Mouse (Mus musculus) hindbrain, embryonic 12.5 days (tissue): ENCODE results near the gene Rin3. TPM values are rescaled to one million over a fixed set of nuclear protein-coding genes. Genes with fewer than 3 reads are reported as not detected.

Source experiments
- ATAC-seq: fragments of 200-750 bp; cut with Nextera tagmentation; 2 replicates; pipeline ENCODE4 v1.8.0; 2017; ENCODE audit warnings: moderate TSS enrichment; ENCODE audit not compliant: low FRiP score
- H3K27ac ChIP-seq: fragments of 300-500 bp; sonication (generic); 2 replicates; pipeline ENCODE4 v1.5.1; 2016; ENCODE audit warnings: mild to moderate bottlenecking
- H3K27me3 ChIP-seq: fragments of 300-500 bp; sonication (generic); 2 replicates; pipeline ENCODE4 v1.6.1; 2016; ENCODE audit warnings: mild to moderate bottlenecking
- H3K36me3 ChIP-seq: fragments of 300-500 bp; sonication (generic); 2 replicates; pipeline ENCODE4 v1.6.1; 2016; ENCODE audit warnings: mild to moderate bottlenecking
- H3K4me1 ChIP-seq: fragments of 300-500 bp; sonication (generic); 2 replicates; pipeline ENCODE4 v1.6.1; 2016
- H3K4me2 ChIP-seq: fragments of 300-500 bp; sonication (generic); replicated peaks from 2 replicates; pipeline ENCODE4 v1.6.1; 2016; ENCODE audit warnings: mild to moderate bottlenecking
- H3K4me3 ChIP-seq: fragments of 300-500 bp; sonication (generic); 2 replicates; pipeline ENCODE4 v1.5.1; 2016; ENCODE audit warnings: mild to moderate bottlenecking
- H3K9ac ChIP-seq: fragments of 300-500 bp; sonication (generic); 2 replicates; pipeline ENCODE4 v1.6.1; 2016; ENCODE audit warnings: mild to moderate bottlenecking, moderate library complexity
- H3K9me3 ChIP-seq: fragments of 300-500 bp; sonication (generic); replicated peaks from 2 replicates; pipeline ENCODE4 v1.6.1; 2016; ENCODE audit warnings: mild to moderate bottlenecking
- WGBS: fragments of 180-500 bp; shearing (Covaris S2); methylation state at CpG from one replicate; pipeline ENCODE4 v1.1.7; 2016; 5-methylcytosine and 5-hydroxymethylcytosine counted together
- polyA plus RNA-seq: library from polyadenylated mRNA; unstranded; fragments of >200 nt; fragmentation: Nextera tagmentation; extraction: Ambion mirVana; gene quantifications from 2 replicates; pipeline ENCODE4 v1.2.1, GENCODE M21; 2016

Rin3 gene
- polyA plus RNA-seq, 1 experiment from 2014 or later = 6.8 TPM

DNA sequence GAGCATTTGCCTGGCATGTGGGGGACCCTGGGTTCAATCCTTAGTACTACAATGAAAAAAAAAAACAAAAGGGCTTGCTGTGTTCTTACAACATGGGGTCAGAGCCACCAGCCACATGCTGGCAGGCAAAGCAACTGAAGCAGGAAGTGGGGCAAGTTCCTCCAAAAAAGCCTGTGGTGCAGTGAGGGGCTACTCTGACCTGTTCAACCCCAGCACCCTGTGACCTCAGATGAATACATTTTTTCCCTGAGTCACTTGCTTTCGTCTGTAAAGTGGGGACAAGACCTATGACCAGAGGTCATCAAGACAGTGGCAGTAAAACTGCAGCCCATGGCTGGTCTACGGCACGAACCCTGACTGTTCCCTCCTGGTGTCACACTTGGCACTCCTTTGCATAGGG, 84.2 kb downstream of the Rin3 start:
- no peaks in the 10 kb centered on the region for H3K4me1 ChIP-seq
- no peak overlapping the region for H3K9ac ChIP-seq
- no peak overlapping the region for H3K27ac ChIP-seq
- H3K36me3 ChIP-seq = no peaks in the 10 kb centered on the region
- 63% methylated on average over 3 of the region's 3 CpGs for WGBS
- H3K4me2 ChIP-seq = no peak overlapping the region
- no peaks in the 10 kb centered on the region for H3K9me3 ChIP-seq
- H3K27me3 ChIP-seq = no peaks in the 10 kb centered on the region
- no peak for ATAC-seq
- H3K4me3 ChIP-seq = no peak overlapping the region

- Histone ChIP-seq H3K27me3 (no peaks in the 10 kb centered on the region), H3K36me3 (no peaks in the 10 kb centered on the region), H3K9ac (no peak overlapping the region), H3K27ac (no peak overlapping the region), H3K4me2 (no peak overlapping the region), H3K9me3 (no peaks in the 10 kb centered on the region), H3K4me1 (no peaks in the 10 kb centered on the region), H3K4me3 (no peak overlapping the region)
- WGBS = 74% methylated on average over 7 of the region's 7 CpGs
- ATAC-seq = no peak
These were observed 85.2 kb downstream of the Rin3 start for GRCm38 (mm10) chr12:102368066-102368465.

DNA sequence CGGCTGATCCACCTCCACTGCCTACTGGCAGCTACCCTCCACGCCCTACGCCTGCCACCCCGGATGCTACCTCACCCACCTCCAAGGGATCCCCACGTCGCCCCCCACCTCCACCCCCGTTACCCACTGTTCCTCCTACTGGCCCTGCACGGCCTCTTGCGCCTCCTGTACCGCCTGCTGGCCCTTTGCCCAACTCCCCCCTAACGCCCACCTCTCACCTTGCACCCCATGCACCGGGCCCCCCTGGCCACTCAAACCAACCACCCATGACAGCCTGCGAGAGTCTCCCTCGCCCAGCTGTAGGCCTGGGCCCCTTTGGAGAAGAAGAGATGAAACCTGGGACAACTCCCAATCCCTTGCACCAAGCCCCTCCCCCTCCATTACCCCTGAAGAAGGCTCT, 85.7 kb downstream of the Rin3 start:
- WGBS = 87% methylated on average over 14 of the region's 14 CpGs
- H3K4me3 ChIP-seq = no peak overlapping the region
- H3K9ac ChIP-seq = no peak overlapping the region
- no peak for ATAC-seq
- H3K27me3 ChIP-seq = no peaks in the 10 kb centered on the region
- H3K36me3 ChIP-seq = no peaks in the 10 kb centered on the region
- H3K9me3 ChIP-seq = no peaks in the 10 kb centered on the region
- H3K4me2 ChIP-seq = no peak overlapping the region
- H3K27ac ChIP-seq = no peak overlapping the region
- no peaks in the 10 kb centered on the region for H3K4me1 ChIP-seq

GRCm38 (mm10) chr12:102369488-102370235, 86.8 kb downstream of the Rin3 start:
- 84% methylated on average over 22 of the region's 22 CpGs for WGBS
- no peaks in the 10 kb centered on the region for H3K27me3 ChIP-seq
- ATAC-seq = no peak
- no peaks in the 10 kb centered on the region for H3K9me3 ChIP-seq
- no peaks in the 10 kb centered on the region for H3K4me1 ChIP-seq
- no peaks in the 10 kb centered on the region for H3K36me3 ChIP-seq
- no peak overlapping the region for H3K4me3 ChIP-seq
- H3K9ac ChIP-seq = no peak overlapping the region
- H3K4me2 ChIP-seq = no peak overlapping the region
- H3K27ac ChIP-seq = no peak overlapping the region

DNA sequence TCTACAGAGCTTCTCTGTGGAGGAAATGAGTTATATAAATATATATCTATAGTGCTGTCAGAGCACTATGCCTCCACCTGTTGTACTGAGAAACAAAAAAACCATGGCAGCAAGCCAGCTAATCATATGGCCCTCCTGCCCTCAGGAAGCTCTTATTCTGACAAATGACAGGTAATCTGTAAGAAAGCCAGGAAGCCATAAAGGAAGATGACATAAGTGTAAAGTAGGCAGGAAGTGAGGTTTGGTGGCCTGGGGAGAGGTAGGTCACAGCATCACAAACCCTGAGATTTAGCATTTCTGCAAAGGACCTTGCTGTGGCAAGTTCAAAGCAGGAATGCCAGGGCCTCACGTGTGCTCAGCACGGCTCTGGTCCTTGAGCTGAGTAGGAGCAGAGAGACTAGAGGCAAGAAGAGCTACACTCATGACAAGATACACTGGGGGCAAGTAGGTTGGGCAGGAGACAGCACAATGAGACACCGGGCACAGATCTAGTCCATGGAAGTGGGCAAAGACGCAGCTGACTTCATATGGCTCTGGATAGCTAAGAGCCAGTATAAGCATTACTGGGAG, 88.2 kb downstream of the Rin3 start:
- no peak overlapping the region for H3K4me2 ChIP-seq
- 90% methylated on average over 4 of the region's 4 CpGs for WGBS
- no peak for ATAC-seq
- no peak overlapping the region for H3K4me3 ChIP-seq
- H3K27me3 ChIP-seq = no peaks in the 10 kb centered on the region
- no peak overlapping the region for H3K9ac ChIP-seq
- H3K36me3 ChIP-seq = no peaks in the 10 kb centered on the region
- no peaks in the 10 kb centered on the region for H3K9me3 ChIP-seq
- no peak overlapping the region for H3K27ac ChIP-seq
- no peaks in the 10 kb centered on the region for H3K4me1 ChIP-seq

- no peaks in the 10 kb centered on the region for H3K9me3 ChIP-seq
- no peak overlapping the region for H3K27ac ChIP-seq
- no peak overlapping the region for H3K4me3 ChIP-seq
- no peak overlapping the region for H3K9ac ChIP-seq
- no peak overlapping the region for H3K4me2 ChIP-seq
- ATAC-seq = no peak
- H3K4me1 ChIP-seq = no peaks in the 10 kb centered on the region
- 79% methylated on average over 3 of the region's 3 CpGs for WGBS
- no peaks in the 10 kb centered on the region for H3K27me3 ChIP-seq
- no peaks in the 10 kb centered on the region for H3K36me3 ChIP-seq
These were observed 89.5 kb downstream of the Rin3 start for GRCm38 (mm10) chr12:102372322-102372721.

- H3K9ac ChIP-seq = no peak overlapping the region
- no peak for ATAC-seq
- WGBS = 86% methylated on average over 8 of the region's 8 CpGs
These were observed 99.3 kb downstream of the Rin3 start for GRCm38 (mm10) chr12:102382180-102382579.

GRCm38 (mm10) chr12:102383288-102383687, 100.4 kb downstream of the Rin3 start:
- no peak overlapping the region for H3K4me3 ChIP-seq
- H3K27ac ChIP-seq = no peak overlapping the region
- no peak overlapping the region for H3K4me2 ChIP-seq
- no peaks in the 10 kb centered on the region for H3K36me3 ChIP-seq
- no peaks in the 10 kb centered on the region for H3K4me1 ChIP-seq
- H3K27me3 ChIP-seq = no peaks in the 10 kb centered on the region
- WGBS = 89% methylated on average over 9 of the region's 9 CpGs
- no peaks in the 10 kb centered on the region for H3K9me3 ChIP-seq
- H3K9ac ChIP-seq = no peak overlapping the region
- ATAC-seq = no peak

More at GRCm38 (mm10) chr12:102382180-102382579, 99.3 kb downstream of the Rin3 start:
- Histone ChIP-seq H3K27me3 (no peaks in the 10 kb centered on the region), H3K9me3 (no peaks in the 10 kb centered on the region), H3K4me1 (no peaks in the 10 kb centered on the region), H3K4me2 (no peak overlapping the region), H3K4me3 (no peak overlapping the region), H3K36me3 (no peaks in the 10 kb centered on the region), H3K27ac (no peak overlapping the region)

GRCm38 (mm10) chr12:102384819-102385218, 102.0 kb downstream of the Rin3 start:
- WGBS = 27% methylated on average over 3 of the region's 3 CpGs
- Histone ChIP-seq H3K27me3 (peaks cover 13% of the 10 kb centered on the region), H3K36me3 (no peaks in the 10 kb centered on the region), H3K9ac (no peak overlapping the region), H3K4me1 (no peaks in the 10 kb centered on the region), H3K4me2 (no peak overlapping the region), H3K27ac (no peak overlapping the region), H3K9me3 (no peaks in the 10 kb centered on the region), H3K4me3 (no peak overlapping the region)
- no peak for ATAC-seq

GRCm38 (mm10) chr12:102387219-102387917, 104.5 kb downstream of the Rin3 start:
- Histone ChIP-seq H3K27me3 (peaks cover 17% of the 10 kb centered on the region), H3K4me1 (no peaks in the 10 kb centered on the region), H3K9ac (no peak overlapping the region), H3K4me2 (no peak overlapping the region), H3K4me3 (no peak overlapping the region), H3K36me3 (no peaks in the 10 kb centered on the region), H3K9me3 (no peaks in the 10 kb centered on the region), H3K27ac (no peak overlapping the region)
- 54% methylated on average over 16 of the region's 16 CpGs for WGBS
- ATAC-seq = peak; percentile 66

- H3K36me3 ChIP-seq = peaks cover 5% of the 10 kb centered on the region; the same call in 1 of the 2 replicates
- H3K9ac ChIP-seq = no peak overlapping the region
- H3K4me1 ChIP-seq = no peaks in the 10 kb centered on the region
- H3K9me3 ChIP-seq = no peaks in the 10 kb centered on the region
- peaks cover 31% of the 10 kb centered on the region for H3K27me3 ChIP-seq
- ATAC-seq = no peak
- H3K4me2 ChIP-seq = 0 out of 2 replicates have a peak overlapping the region, but pooled peaks have one; percentile 6
- H3K4me3 ChIP-seq = no peak overlapping the region
- WGBS = 37% methylated on average over 8 of the region's 8 CpGs
- H3K27ac ChIP-seq = no peak overlapping the region
These were observed 107.2 kb downstream of the Rin3 start for GRCm38 (mm10) chr12:102390042-102390441.

- Histone ChIP-seq H3K9me3 (no peaks in the 10 kb centered on the region), H3K4me3 (no peak overlapping the region), H3K36me3 (peaks cover 5% of the 10 kb centered on the region; the same call in 1 of the 2 replicates), H3K4me2 (no peak overlapping the region), H3K9ac (no peak overlapping the region), H3K27me3 (peaks cover 36% of the 10 kb centered on the region), H3K4me1 (peaks cover 5% of the 10 kb centered on the region; the same call in 1 of the 2 replicates), H3K27ac (no peak overlapping the region)
- no peak for ATAC-seq
- WGBS = 85% methylated on average over 2 of the region's 2 CpGs
These were observed 108.3 kb downstream of the Rin3 start for GRCm38 (mm10) chr12:102391109-102391508.
